Mouse (Mus musculus): ENCODE results near the gene Ptn.

DNA sequence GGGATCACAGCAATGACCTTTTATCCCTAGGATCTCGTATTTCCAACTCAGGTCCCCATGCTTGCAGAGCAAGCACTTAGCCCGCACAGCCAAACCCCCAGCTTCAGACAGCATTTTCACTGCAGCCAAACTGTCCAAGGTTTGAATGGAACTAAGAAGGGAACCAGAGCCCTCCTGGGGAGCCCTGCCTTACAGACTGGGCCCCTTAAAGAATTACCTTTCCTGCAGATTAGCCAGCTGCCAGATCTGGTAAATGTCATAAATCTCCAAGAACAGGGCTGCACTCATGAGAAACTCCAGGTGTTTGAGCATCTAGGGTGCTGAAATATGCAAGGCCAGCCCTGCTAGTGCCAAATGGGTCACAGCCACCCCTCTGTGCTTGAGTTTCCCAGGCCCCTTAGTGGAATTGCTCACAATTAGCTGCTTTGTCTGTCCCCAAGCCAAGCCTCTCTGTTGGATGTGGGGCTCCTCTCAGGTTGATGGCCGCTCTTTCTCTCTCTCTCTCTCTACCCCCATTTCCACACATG is 25.3 kb downstream of the Ptn start:
- TF ChIP-seq POLR2A (IDR thresholded peaks at IDR 0.05; ENCODE audit: insufficient read length, low read depth) (no peak), MYOD1 (IDR thresholded peaks at IDR 0.05; ENCODE audit: control insufficient read depth in 1 of 3, insufficient read length in 2 of 3, low read depth in 2 of 3) (no peak), TCF12 (IDR thresholded peaks at IDR 0.05; ENCODE audit: insufficient read depth, poor library complexity, severe bottlenecking) (no peak), MYOG (IDR thresholded peaks at IDR 0.05; ENCODE audit: control insufficient read depth in 1 of 3, insufficient read depth in 1 of 3, insufficient read length in 2 of 3, low read depth in 2 of 3) (no peak), SRF (IDR thresholded peaks at IDR 0.05; ENCODE audit: control insufficient read depth, insufficient read length, low read depth) (no peak)
